Mouse (Mus musculus): ENCODE data around the gene Olfr1390. TPM values are rescaled to one million over a fixed set of nuclear protein-coding genes. Genes with fewer than 3 reads are reported as not detected.

The Olfr1390 gene
- polyA plus RNA-seq, 1 experiment from 2014 or later: not detected

Other genes with a start within 250 kb of the Olfr1390 start
- not detected in 2 replicates for gene Olfr1396, start 220.3 kb upstream of the Olfr1390 start, polyA plus RNA-seq (2016; fragmentation: Nextera tagmentation; extraction: Ambion mirVana)
- not detected in 2 replicates for gene Olfr1395, start 192.9 kb upstream of the Olfr1390 start, polyA plus RNA-seq (2016; fragmentation: Nextera tagmentation; extraction: Ambion mirVana)
- not detected in 2 replicates for gene Olfr1394, start 180.8 kb upstream of the Olfr1390 start, polyA plus RNA-seq (2016; fragmentation: Nextera tagmentation; extraction: Ambion mirVana)
- gene Btnl9, start 148.0 kb upstream of the Olfr1390 start, polyA plus RNA-seq (2016; fragmentation: Nextera tagmentation; extraction: Ambion mirVana): 1.6 and 2.0 TPM in 2 replicates
- gene Zfp62, start 131.9 kb upstream of the Olfr1390 start, polyA plus RNA-seq (2016; fragmentation: Nextera tagmentation; extraction: Ambion mirVana): 16.2 and 16.6 TPM in 2 replicates
- 35.4 and 35.7 TPM in 2 replicates for gene Mgat1, start 91.0 kb upstream of the Olfr1390 start, polyA plus RNA-seq (2016; fragmentation: Nextera tagmentation; extraction: Ambion mirVana)
- gene Olfr1393, start 56.9 kb upstream of the Olfr1390 start, polyA plus RNA-seq (2016; fragmentation: Nextera tagmentation; extraction: Ambion mirVana): 0.05 and 0.10 TPM in 2 replicates
- not detected in 2 replicates for gene Olfr1392, start 49.9 kb upstream of the Olfr1390 start, polyA plus RNA-seq (2016; fragmentation: Nextera tagmentation; extraction: Ambion mirVana)
- gene Olfr10, start 30.4 kb upstream of the Olfr1390 start, polyA plus RNA-seq (2016; fragmentation: Nextera tagmentation; extraction: Ambion mirVana): not detected in 2 replicates
- not detected in 2 replicates for gene Olfr1391, start 12.4 kb upstream of the Olfr1390 start, polyA plus RNA-seq (2016; fragmentation: Nextera tagmentation; extraction: Ambion mirVana)
- not detected in 2 replicates for gene Olfr1389, start 87.9 kb downstream of the Olfr1390 start, polyA plus RNA-seq (2016; fragmentation: Nextera tagmentation; extraction: Ambion mirVana)
- 0.07 and 0.11 TPM in 2 replicates for gene Olfr1388, start 101.4 kb downstream of the Olfr1390 start, polyA plus RNA-seq (2016; fragmentation: Nextera tagmentation; extraction: Ambion mirVana)
- not detected in 2 replicates for gene Olfr1387, start 120.2 kb downstream of the Olfr1390 start, polyA plus RNA-seq (2016; fragmentation: Nextera tagmentation; extraction: Ambion mirVana)
- not detected in 2 replicates for gene Olfr1386, start 129.9 kb downstream of the Olfr1390 start, polyA plus RNA-seq (2016; fragmentation: Nextera tagmentation; extraction: Ambion mirVana)
- not detected in 2 replicates for gene Olfr1385, start 153.9 kb downstream of the Olfr1390 start, polyA plus RNA-seq (2016; fragmentation: Nextera tagmentation; extraction: Ambion mirVana)
- gene Olfr1384, start 171.5 kb downstream of the Olfr1390 start, polyA plus RNA-seq (2016; fragmentation: Nextera tagmentation; extraction: Ambion mirVana): not detected in 2 replicates
- not detected in 2 replicates for gene Olfr1383, start 184.5 kb downstream of the Olfr1390 start, polyA plus RNA-seq (2016; fragmentation: Nextera tagmentation; extraction: Ambion mirVana)
- not detected in 2 replicates for gene Olfr1382, start 193.1 kb downstream of the Olfr1390 start, polyA plus RNA-seq (2016; fragmentation: Nextera tagmentation; extraction: Ambion mirVana)
- not detected in 2 replicates for gene Olfr1381, start 208.3 kb downstream of the Olfr1390 start, polyA plus RNA-seq (2016; fragmentation: Nextera tagmentation; extraction: Ambion mirVana)
- not detected in 2 replicates for gene Olfr1380, start 221.7 kb downstream of the Olfr1390 start, polyA plus RNA-seq (2016; fragmentation: Nextera tagmentation; extraction: Ambion mirVana)

Measured in liver, embryonic 12.5 days (tissue).